Mouse (Mus musculus) MEL (cell line): ENCODE results near the gene Mboat2. TPM values are rescaled to one million over a fixed set of nuclear protein-coding genes. Genes with fewer than 3 reads are reported as not detected.

Experiments used
- DNase-seq: peaks from one replicate; pipeline ENCODE4 v3.0.0; 2011; ENCODE audit warnings: low read depth, low spot score
- H3K27ac ChIP-seq: 2 replicates; pipeline ENCODE4 v1.5.1; 2012; ENCODE audit warnings: low read depth, mild to moderate bottlenecking, control low read depth, low read length, moderate library complexity; ENCODE audit not compliant: control insufficient read depth
- H3K27me3 ChIP-seq, 2 experiments: fragments of 150-350 bp in 1 of 2; sonication (generic) in 1 of 2; 2 replicates each; pipeline ENCODE4 v1.6.1; 2012; ENCODE audit warnings: low read length in 2 of 2, mild to moderate bottlenecking in 2 of 2, improper control_type of control experiment in 1 of 2, moderate library complexity in 1 of 2; ENCODE audit not compliant: insufficient read depth in 2 of 2, control insufficient read depth in 1 of 2
- H3K36me3 ChIP-seq, 2 experiments: 2 replicates each; pipeline ENCODE4 v1.6.1; 2012 to 2014; ENCODE audit warnings: low read length in 2 of 2, improper control_type of control experiment in 1 of 2, inconsistent platforms in 1 of 2, mild to moderate bottlenecking in 1 of 2; ENCODE audit not compliant: insufficient read depth in 2 of 2, control insufficient read depth in 1 of 2
- H3K4me1 ChIP-seq, 2 experiments: fragments of 150-350 bp in 1 of 2; sonication (generic) in 1 of 2; 2 replicates each; pipeline ENCODE4 v1.6.1; 2012; ENCODE audit warnings: low read length in 2 of 2, improper control_type of control experiment in 1 of 2, mild to moderate bottlenecking in 1 of 2; ENCODE audit not compliant: insufficient read depth in 2 of 2, control insufficient read depth in 1 of 2
- H3K4me3 ChIP-seq, 2 experiments: fragments of 150-350 bp in 1 of 2; sonication (generic) in 1 of 2; 2 replicates each; pipeline ENCODE4 v1.5.1; 2012; ENCODE audit warnings: low read depth in 2 of 2, low read length in 2 of 2, mild to moderate bottlenecking in 2 of 2, moderate library complexity in 2 of 2, control low read depth in 1 of 2, improper control_type of control experiment in 1 of 2; ENCODE audit not compliant: control insufficient read depth in 1 of 2, insufficient read depth in 1 of 2
- H3K79me2 ChIP-seq: 2 replicates; pipeline ENCODE4 v1.6.1; 2012; ENCODE audit warnings: mild to moderate bottlenecking, low read length, moderate library complexity; ENCODE audit not compliant: control insufficient read depth, poor library complexity, insufficient read depth
- H3K9ac ChIP-seq: 2 replicates; pipeline ENCODE4 v1.6.1; 2012; ENCODE audit warnings: low read depth, mild to moderate bottlenecking, control low read depth, low read length, moderate library complexity; ENCODE audit not compliant: control insufficient read depth, poor library complexity, severe bottlenecking
- H3K9me3 ChIP-seq: fragments of 150-350 bp; sonication (generic); replicated peaks from 2 replicates; pipeline ENCODE4 v1.6.1; 2012; ENCODE audit warnings: mild to moderate bottlenecking, low read length, improper control_type of control experiment, moderate library complexity; ENCODE audit not compliant: insufficient read depth
- BHLHE40 ChIP-seq: IDR thresholded peaks from 2 replicates; pipeline ENCODE4 v1.6.1; 2012; ENCODE audit warnings: low read depth, mild to moderate bottlenecking, inconsistent platforms, low read length, improper control_type of control experiment, borderline replicate concordance
- CHD1 ChIP-seq: IDR thresholded peaks from 2 replicates; pipeline ENCODE4 v1.6.1; 2012; ENCODE audit warnings: low read depth, mild to moderate bottlenecking, inconsistent platforms, low read length, improper control_type of control experiment
- CTCF ChIP-seq, 3 experiments: IDR thresholded peaks in 2 of 3; conservative IDR thresholded peaks in 1 of 3; 2 replicates each; pipeline ENCODE4 v1.5.1; 2011 to 2012; ENCODE audit warnings: low read length in 3 of 3, low read depth in 2 of 3, mild to moderate bottlenecking in 2 of 3, improper control_type of control experiment in 1 of 3, inconsistent platforms in 1 of 3, mixed read lengths in 1 of 3, moderate library complexity in 1 of 3; ENCODE audit not compliant: control insufficient read depth in 1 of 3, insufficient read depth in 1 of 3, poor library complexity in 1 of 3, severe bottlenecking in 1 of 3
- ELF1 ChIP-seq: IDR thresholded peaks from 2 replicates; pipeline ENCODE4 v1.6.1; 2014; ENCODE audit warnings: low read depth, mild to moderate bottlenecking, inconsistent platforms, low read length, improper control_type of control experiment, moderate library complexity
- EP300 ChIP-seq, 2 experiments: IDR thresholded peaks; 2 replicates each; pipeline ENCODE4 v1.6.1; 2011; ENCODE audit warnings: improper control_type of control experiment in 2 of 2, low read length in 2 of 2, low read depth in 1 of 2, mild to moderate bottlenecking in 1 of 2
- ETS1 ChIP-seq: IDR thresholded peaks from 2 replicates; pipeline ENCODE4 v1.6.1; 2012; ENCODE audit warnings: low read depth, mild to moderate bottlenecking, inconsistent platforms, low read length, improper control_type of control experiment, moderate library complexity
- HCFC1 ChIP-seq: IDR thresholded peaks from 2 replicates; pipeline ENCODE4 v1.6.1; 2012; ENCODE audit warnings: low read depth, mild to moderate bottlenecking, inconsistent platforms, low read length, improper control_type of control experiment, moderate library complexity
- JUND ChIP-seq: IDR thresholded peaks from 2 replicates; pipeline ENCODE4 v1.6.1; 2011; ENCODE audit warnings: low read depth, mild to moderate bottlenecking, improper control_type of control experiment, low read length
- KAT2A ChIP-seq: conservative IDR thresholded peaks from 2 replicates; pipeline ENCODE4 v1.6.1; 2012; ENCODE audit warnings: low read depth, low read length, improper control_type of control experiment, inconsistent platforms
- MAZ ChIP-seq: IDR thresholded peaks from 2 replicates; pipeline ENCODE4 v1.6.1; 2012; ENCODE audit warnings: low read depth, mild to moderate bottlenecking, inconsistent platforms, low read length, improper control_type of control experiment
- MEF2A ChIP-seq: IDR thresholded peaks from 2 replicates; pipeline ENCODE4 v1.6.1; 2014; ENCODE audit warnings: low read depth, mild to moderate bottlenecking, inconsistent platforms, low read length, improper control_type of control experiment; ENCODE audit not compliant: poor library complexity, insufficient replicate concordance, severe bottlenecking; ENCODE audit errors: extremely low read depth
- MXI1 ChIP-seq: IDR thresholded peaks from 2 replicates; pipeline ENCODE4 v1.6.1; 2011; ENCODE audit warnings: mild to moderate bottlenecking, low read depth, low read length, improper control_type of control experiment
- MYB ChIP-seq: IDR thresholded peaks from 2 replicates; pipeline ENCODE4 v1.6.1; 2011; ENCODE audit warnings: mild to moderate bottlenecking, low read depth, low read length, improper control_type of control experiment
- NELFE ChIP-seq: IDR thresholded peaks from 2 replicates; pipeline ENCODE4 v1.6.1; 2011; ENCODE audit warnings: low read depth, low read length, improper control_type of control experiment
- NRF1 ChIP-seq: IDR thresholded peaks from 2 replicates; pipeline ENCODE4 v1.6.1; 2014; ENCODE audit warnings: low read depth, mild to moderate bottlenecking, inconsistent platforms, low read length, improper control_type of control experiment, moderate library complexity; ENCODE audit not compliant: poor library complexity, insufficient read depth, severe bottlenecking
- POLR2AphosphoS2 ChIP-seq: IDR thresholded peaks from 2 replicates; pipeline ENCODE4 v1.6.1; 2011; ENCODE audit warnings: low read length, improper control_type of control experiment
- RCOR1 ChIP-seq: IDR thresholded peaks from 2 replicates; pipeline ENCODE4 v1.6.1; 2012; ENCODE audit warnings: low read depth, mild to moderate bottlenecking, inconsistent platforms, low read length, improper control_type of control experiment
- SIN3A ChIP-seq: IDR thresholded peaks from 2 replicates; pipeline ENCODE4 v1.6.1; 2012; ENCODE audit warnings: low read length, improper control_type of control experiment, inconsistent platforms
- SMC3 ChIP-seq: IDR thresholded peaks from 2 replicates; pipeline ENCODE4 v1.6.1; 2011; ENCODE audit warnings: low read depth, low read length, improper control_type of control experiment
- TAL1 ChIP-seq: IDR thresholded peaks from 2 replicates; pipeline ENCODE4 v1.6.1; 2012; ENCODE audit warnings: mild to moderate bottlenecking, inconsistent platforms, low read length, moderate library complexity, mixed read lengths
- USF2 ChIP-seq, 2 experiments: IDR thresholded peaks; 2 replicates each; pipeline ENCODE4 v1.6.1; 2011 to 2012; ENCODE audit warnings: improper control_type of control experiment in 2 of 2, low read length in 2 of 2, borderline replicate concordance in 1 of 2, inconsistent platforms in 1 of 2, low read depth in 1 of 2, mild to moderate bottlenecking in 1 of 2; ENCODE audit not compliant: insufficient read depth in 1 of 2
- ZKSCAN1 ChIP-seq: IDR thresholded peaks from 2 replicates; pipeline ENCODE4 v1.6.1; 2012; ENCODE audit warnings: low read depth, mild to moderate bottlenecking, inconsistent platforms, low read length, improper control_type of control experiment, moderate library complexity
- ZNF384 ChIP-seq: IDR thresholded peaks from 2 replicates; pipeline ENCODE4 v1.6.1; 2012; ENCODE audit warnings: low read depth, mild to moderate bottlenecking, inconsistent platforms, low read length, improper control_type of control experiment
- polyA plus RNA-seq, 2 experiments: library from polyadenylated mRNA; stranded (reverse) in 1 of 2; unstranded in 1 of 2; fragments of >175 nt in 1 of 2; fragments of >200 nt in 1 of 2; gene quantifications; 2 replicates each; pipeline versions ENCODE4 v1.2.1 to v1.2.4; 2012; ENCODE audit warnings: low replicate concordance in 2 of 2, low read depth in 1 of 2; ENCODE audit not compliant: insufficient read length in 2 of 2, insufficient read depth in 1 of 2, missing spikeins in 1 of 2
- total RNA-seq: library from RNA; depleted of rRNA; stranded (reverse); fragments of 300-350 nt; gene quantifications from 2 replicates; pipeline ENCODE4 v1.2.3, GENCODE M21; 2012

The Mboat2 gene
- total and polyA plus RNA-seq, 3 experiments = 13.5 TPM; not detected in 1

GRCm38 (mm10) chr12:24848107-24848506 is 17.4 kb downstream of the Mboat2 start:
- no peak overlapping the region for H3K9ac ChIP-seq
- H3K9me3 ChIP-seq = no peaks in the 10 kb centered on the region
- H3K79me2 ChIP-seq = no peaks in the 10 kb centered on the region
- TF ChIP-seq POLR2AphosphoS2 (no peak), MYB (no peak), TAL1 (no peak), ZKSCAN1 (no peak), CHD1 (no peak), SMC3 (no peak)
- no peaks in the 10 kb centered on the region for H3K4me1 ChIP-seq
- DNase-seq = no peak
- no peak overlapping the region for H3K27ac ChIP-seq
- H3K27me3 ChIP-seq = no peaks in the 10 kb centered on the region
- H3K36me3 ChIP-seq = no peaks in the 10 kb centered on the region
- no peak overlapping the region for H3K4me3 ChIP-seq

GRCm38 (mm10) chr12:24857354-24857753 is 26.7 kb downstream of the Mboat2 start:
- H3K9me3 ChIP-seq = no peaks in the 10 kb centered on the region
- 0 out of 4 replicates have a peak, but pooled peaks cover 0 to 5% of the 10 kb centered on the region in 2 experiments for H3K4me1 ChIP-seq
- no peaks in the 10 kb centered on the region; the same call in 1 of the 2 replicates for H3K79me2 ChIP-seq
- no peak for DNase-seq
- no peak overlapping the region for H3K4me3 ChIP-seq
- no peak overlapping the region for H3K27ac ChIP-seq
- TF ChIP-seq NRF1 (no peak), ZNF384 (no peak), ETS1 (no peak)
- H3K27me3 ChIP-seq = no peaks in the 10 kb centered on the region
- no peaks in the 10 kb centered on the region for H3K36me3 ChIP-seq
- no peak overlapping the region for H3K9ac ChIP-seq

GRCm38 (mm10) chr12:24859357-24859756 is 28.7 kb downstream of the Mboat2 start:
- H3K36me3 ChIP-seq = no peaks in the 10 kb centered on the region
- H3K9ac ChIP-seq = no peak overlapping the region
- no peak overlapping the region for H3K4me3 ChIP-seq
- no peak overlapping the region for H3K27ac ChIP-seq
- 0 out of 4 replicates have a peak, but pooled peaks cover 0 to 5% of the 10 kb centered on the region in 2 experiments for H3K4me1 ChIP-seq
- H3K79me2 ChIP-seq = no peaks in the 10 kb centered on the region; the same call in 1 of the 2 replicates
- TF ChIP-seq MAZ (no peak), NRF1 (no peak), NELFE (no peak), ZKSCAN1 (no peak), BHLHE40 (no peak), MXI1 (no peak), JUND (no peak), KAT2A (no peak), MYB (no peak), MEF2A (no peak), ZNF384 (no peak), USF2 (IDR thresholded peaks at IDR 0.05; ENCODE audit: borderline replicate concordance in 1 of 2, insufficient read depth in 1 of 2, low read depth in 1 of 2, low read length in 2 of 2) (no peak), CTCF (IDR thresholded peaks at IDR 0.05 in 2 of 3, conservative IDR thresholded peaks at IDR 0.05 in 1 of 3; ENCODE audit: control insufficient read depth in 1 of 3, insufficient read depth in 1 of 3, low read depth in 2 of 3, low read length in 3 of 3, poor library complexity in 1 of 3, severe bottlenecking in 1 of 3) (no peak), ELF1 (no peak), SMC3 (no peak), EP300 (IDR thresholded peaks at IDR 0.05; ENCODE audit: low read depth in 1 of 2, low read length in 2 of 2) (no peak), RCOR1 (no peak), SIN3A (no peak), HCFC1 (no peak)
- no peak for DNase-seq
- H3K9me3 ChIP-seq = no peaks in the 10 kb centered on the region
- H3K27me3 ChIP-seq = no peaks in the 10 kb centered on the region
